ENCODE assay signal across 10 mouse cellular contexts in the genomic region with DNA sequence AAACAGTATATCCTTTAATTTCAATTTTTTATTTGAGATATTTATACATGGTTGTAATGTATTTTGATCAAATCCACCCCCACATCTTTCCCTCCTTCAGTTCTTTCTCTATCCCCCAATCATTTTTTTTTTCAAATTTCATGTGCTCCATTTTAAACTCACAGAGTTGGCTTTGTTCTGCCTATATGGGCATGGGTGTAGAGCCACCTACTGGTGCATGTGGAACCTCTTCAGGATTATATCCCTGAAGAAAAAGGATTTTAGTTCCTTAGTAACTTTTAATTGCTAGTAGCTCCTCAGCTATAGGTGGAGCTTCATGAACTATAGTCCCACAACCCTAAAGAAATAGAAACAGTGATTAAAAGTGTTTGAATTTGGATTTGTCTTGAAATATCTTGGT.
DNase-seq lines count a peak whose midpoint lies in the region; ATAC-seq and TF ChIP-seq lines count a peak whose summit lies in the region.
"Had no signal": no experiment of that assay in that cellular context is flagged by ENCODE, and none has a peak within 500 bp of the region (broad histone marks: within the 10 kb centered on the region; RNA-seq: fewer than 3 reads in every experiment).

No protein-coding gene starts in this region.

- no peaks in the 10 kb centered on the region for H3K36me3 ChIP-seq in kidney, adult 2 months (ENCODE audit: control insufficient read depth, insufficient read depth, low read length)
- no peaks in the 10 kb centered on the region for H3K36me3 ChIP-seq in kidney, embryonic 14.5 days (ENCODE audit: control insufficient read depth, insufficient read depth, low read length)

- ATAC-seq in kidney, embryonic 14.5 days (ENCODE audit: low FRiP score, low TSS enrichment), result no peak
- no peak for ATAC-seq in CD4-positive, CD25-positive, alpha-beta regulatory T cell, adult 4 months

- no peak overlapping the region for H3K27ac ChIP-seq in kidney, adult 2 months (ENCODE audit: insufficient read depth, low read depth, low read length)
- H3K27ac ChIP-seq in kidney, embryonic 14.5 days (ENCODE audit: low read depth, low read length), result no peak overlapping the region

- no peaks in the 10 kb centered on the region for H3K27me3 ChIP-seq in kidney, adult 2 months (replicated peaks; ENCODE audit: control insufficient read depth, insufficient read depth, low read length)
- H3K27me3 ChIP-seq in kidney, embryonic 14.5 days (ENCODE audit: control insufficient read depth, insufficient read depth, low read length), result no peaks in the 10 kb centered on the region

- H3K4me1 ChIP-seq in kidney, adult 2 months (ENCODE audit: control insufficient read depth, insufficient read depth, low read length), result no peaks in the 10 kb centered on the region
- no peaks in the 10 kb centered on the region for H3K4me1 ChIP-seq in kidney, embryonic 14.5 days (ENCODE audit: control insufficient read depth, insufficient read depth, low read length)

- no peak overlapping the region for H3K4me3 ChIP-seq in kidney, adult 2 months (ENCODE audit: insufficient read depth, low read depth, low read length)
- H3K4me3 ChIP-seq in kidney, embryonic 14.5 days (ENCODE audit: low read length), result no peak overlapping the region

- H3K9ac ChIP-seq in kidney, embryonic 14.5 days (ENCODE audit: low read depth, low read length), result no peak overlapping the region

- H3K9me3 ChIP-seq in kidney, embryonic 14.5 days (ENCODE audit: control insufficient read depth, low read length), result no peaks in the 10 kb centered on the region

- TF ChIP-seq CTCF in kidney, adult 2 months (conservative IDR thresholded peaks at IDR 0.05; ENCODE audit: insufficient read depth, insufficient read length, low read depth, low read length), result no peak

- H3K4me2 ChIP-seq in kidney, embryonic 14.5 days (replicated peaks; ENCODE audit: low read depth, low read length), result no peak overlapping the region

- peak; percentile 17 for DNase-seq in adrenal gland, postnatal 10 days
- DNase-seq in adrenal gland, adult 8-10 months, result no peak
- DNase-seq in kidney, adult 2 months, result peak; percentile 37
- DNase-seq in 3T3-L1 (ENCODE audit: low read depth, low spot score), result peak; percentile 71
- peak; percentile 23 for DNase-seq in embryo, embryonic 11 days
- no peak for DNase-seq in ovary, postnatal 36 days (ENCODE audit: low spot score)
- DNase-seq: B cell, adult 2 months; right cerebral cortex, postnatal 4 days had no signal

- TF ChIP-seq POLR2A in kidney, adult 2 months (IDR thresholded peaks at IDR 0.05; ENCODE audit: low read depth, low read length), result no peak

Comparison
In these comparisons a context has a peak if more than half of its experiments do, and no peak if none do; other contexts are left out.
1. DNase-seq: peak in adrenal gland, postnatal 10 days (single experiment), kidney, adult 2 months (single experiment), 3T3-L1 (single experiment) and embryo, embryonic 11 days (single experiment); none in adrenal gland, adult 8-10 months (single experiment) and ovary, postnatal 36 days (single experiment).